Mouse (Mus musculus) C2C12 (cell line): Measurements from ENCODE around the gene Gm21992. TPM values are rescaled to one million over a fixed set of nuclear protein-coding genes. Genes with fewer than 3 reads are reported as not detected.
"Not testable (repeated sequence)": the region's sequence is repeated elsewhere in the genome, so short reads cannot be mapped to it uniquely, and the experiment has no call there.

Experiments
- H3K27me3 ChIP-seq: one replicate; pipeline ENCODE4 v1.6.1; 2011; ENCODE audit not compliant: control insufficient read depth, insufficient read depth, insufficient read length
- H3K36me3 ChIP-seq: one replicate; pipeline ENCODE4 v1.6.1; 2011; ENCODE audit not compliant: control insufficient read depth, insufficient read depth
- H3K4me3 ChIP-seq: one replicate; pipeline ENCODE4 v1.5.1; 2011; ENCODE audit warnings: mild to moderate bottlenecking, control low read depth; ENCODE audit not compliant: poor library complexity, insufficient read depth, severe bottlenecking
- H3K79me2 ChIP-seq: one replicate; pipeline ENCODE4 v1.6.1; 2011; ENCODE audit not compliant: control insufficient read depth, insufficient read depth
- H3K79me3 ChIP-seq: one replicate; pipeline ENCODE4 v1.6.1; 2011; ENCODE audit warnings: low read depth, control low read depth
- H3ac ChIP-seq: one replicate; pipeline ENCODE3; 2011; ENCODE audit warnings: low read depth; ENCODE audit not compliant: control insufficient read depth, insufficient read length
- CEBPB ChIP-seq: IDR thresholded peaks from one replicate; pipeline ENCODE4 v1.6.1; 2011; ENCODE audit warnings: low read depth, mild to moderate bottlenecking, control low read depth, moderate library complexity
- CTCF ChIP-seq: IDR thresholded peaks from one replicate; pipeline ENCODE4 v1.5.1; 2011; ENCODE audit not compliant: control insufficient read depth, insufficient read depth, insufficient read length
- FOSL1 ChIP-seq: IDR thresholded peaks from one replicate; pipeline ENCODE4 v1.8.0; 2011; ENCODE audit warnings: mild to moderate bottlenecking, low read length; ENCODE audit not compliant: poor library complexity, insufficient read depth, severe bottlenecking
- MAX ChIP-seq: IDR thresholded peaks from one replicate; pipeline ENCODE4 v1.6.1; 2011; ENCODE audit warnings: mild to moderate bottlenecking, control low read depth
- MYOD1 ChIP-seq: IDR thresholded peaks from one replicate; pipeline ENCODE4 v1.6.1; 2011; ENCODE audit warnings: low read depth; ENCODE audit not compliant: control insufficient read depth, insufficient read length
- MYOG ChIP-seq: IDR thresholded peaks from one replicate; pipeline ENCODE4 v1.6.1; 2011; ENCODE audit not compliant: control insufficient read depth, insufficient read length; ENCODE audit errors: extremely low read depth
- USF1 ChIP-seq: IDR thresholded peaks from one replicate; pipeline ENCODE4 v1.6.1; 2011; ENCODE audit warnings: low read depth, mild to moderate bottlenecking, control low read depth, moderate library complexity
- polyA plus RNA-seq: library from polyadenylated mRNA; unstranded; fragments of >200 nt; fragmentation: generic; extraction: Trizol; gene quantifications from one replicate; pipeline ENCODE4 v1.2.1, GENCODE M21; 2012; ENCODE audit warnings: missing spikeins

Gm21992 gene
- polyA plus RNA-seq, 1 experiment = 14.3 TPM

GRCm38 (mm10) chr19:4767507-4768148, 43.8 kb downstream of the Gm21992 start:
- peaks cover 90% of the 10 kb centered on the region for H3K36me3 ChIP-seq

GRCm38 (mm10) chr19:4762876-4763275, 48.5 kb downstream of the Gm21992 start:
- Histone ChIP-seq H3ac (no peak overlapping the region), H3K36me3 (peaks cover 81% of the 10 kb centered on the region), H3K79me2 (peaks cover 90% of the 10 kb centered on the region), H3K4me3 (no peak overlapping the region), H3K79me3 (peaks cover 41% of the 10 kb centered on the region), H3K27me3 (no peaks in the 10 kb centered on the region)
- TF ChIP-seq USF1 = no peak
- TF ChIP-seq MYOG = no peak
- TF ChIP-seq CTCF = no peak

More at GRCm38 (mm10) chr19:4767507-4768148, 43.8 kb downstream of the Gm21992 start:
- Histone ChIP-seq H3K4me3 (no peak overlapping the region), H3K79me2 (peaks cover 95% of the 10 kb centered on the region), H3K27me3 (no peaks in the 10 kb centered on the region), H3ac (no peak overlapping the region), H3K79me3 (peaks cover 38% of the 10 kb centered on the region)
- TF ChIP-seq MYOD1 = no peak
- no peak for TF ChIP-seq FOSL1
- TF ChIP-seq MAX = no peak

- not testable (repeated sequence) for H3ac ChIP-seq, H3K27me3 ChIP-seq, H3K4me3 ChIP-seq
- peaks cover 78% of the 10 kb centered on the region for H3K79me2 ChIP-seq
- peaks cover 65% of the 10 kb centered on the region for H3K36me3 ChIP-seq
- H3K79me3 ChIP-seq = peaks cover 36% of the 10 kb centered on the region
These were observed 50.9 kb downstream of the Gm21992 start for GRCm38 (mm10) chr19:4760544-4760943.

GRCm38 (mm10) chr19:4756921-4757320, 54.5 kb downstream of the Gm21992 start:
- TF ChIP-seq CEBPB = no peak
- H3K79me2 ChIP-seq = peaks cover 45% of the 10 kb centered on the region
- H3K36me3 ChIP-seq = peaks cover 29% of the 10 kb centered on the region
- H3K27me3 ChIP-seq = no peaks in the 10 kb centered on the region
- peak overlapping the region; percentile 95 for H3ac ChIP-seq
- H3K79me3 ChIP-seq = peaks cover 18% of the 10 kb centered on the region
- H3K4me3 ChIP-seq = peak overlapping the region; percentile 52

- peak within 1 kb of the TSS; percentile 52 for H3K4me3 ChIP-seq
- H3K36me3 ChIP-seq = peaks cover 26% of the 10 kb centered on the region
- H3K79me3 ChIP-seq = peaks cover 18% of the 10 kb centered on the region
- no peaks in the 10 kb centered on the region for H3K27me3 ChIP-seq
- H3ac ChIP-seq = peak within 1 kb of the TSS; percentile 95
- TF ChIP-seq MAX = peak; percentile 34
- TF ChIP-seq MYOG = no peak
- peak; percentile 51 for TF ChIP-seq USF1
- H3K79me2 ChIP-seq = peaks cover 40% of the 10 kb centered on the region
These were observed 55.1 kb downstream of the Gm21992 start, which contains the start of gene Rbm4b for GRCm38 (mm10) chr19:4756193-4756911. TSS of gene Rbm4b (plus strand) at chr19:4756497.

- TF ChIP-seq USF1 (no peak), CEBPB (no peak), CTCF (peak; percentile 78), MAX (peak; percentile 18)
- Histone ChIP-seq H3K79me2 (peaks cover 33% of the 10 kb centered on the region), H3K79me3 (peaks cover 14% of the 10 kb centered on the region), H3K36me3 (peaks cover 26% of the 10 kb centered on the region), H3K27me3 (no peaks in the 10 kb centered on the region), H3ac (peak overlapping the region; percentile 21), H3K4me3 (peak overlapping the region; percentile 52)
These were observed 55.7 kb downstream of the Gm21992 start for GRCm38 (mm10) chr19:4755565-4756192.
